Mouse (Mus musculus) forelimb bud, embryonic 11.5 days (tissue): Measurements from ENCODE around the gene Glra4.
A peak's percentile ranks its signal among the peaks of the same experiment; 100 is the strongest.
"Not testable (repeated sequence)": the region's sequence is repeated elsewhere in the genome, so short reads cannot be mapped to it uniquely, and the experiment has no call there.

ENCODE experiments used
- DNase-seq: peaks from one replicate; pipeline ENCODE4 v3.0.0-alpha.2; 2012; ENCODE audit warnings: low read depth, low spot score

Gene Glra4

GRCm38 (mm10) chrX:136732016-136732415 is 47.9 kb downstream of the Glra4 start:
- DNase-seq = no peak

GRCm38 (mm10) chrX:136714742-136715474 is 65.0 kb downstream of the Glra4 start:
- not testable (repeated sequence) for DNase-seq

- DNase-seq = no peak
Measured at GRCm38 (mm10) chrX:136708782-136709181, 71.2 kb downstream of the Glra4 start.

- peak; percentile 46 for DNase-seq
Measured at GRCm38 (mm10) chrX:136708168-136708681, 71.7 kb downstream of the Glra4 start.
